Comparison of ENCODE assay signal across 29 mouse cellular contexts in genomic region chr1:88269539-88270309, GRCm38 (mm10). TPM values are rescaled to one million over a fixed set of nuclear protein-coding genes. Genes with fewer than 3 reads are reported as not detected.
DNase-seq lines count a peak whose midpoint lies in the region; ATAC-seq lines count a peak whose summit lies in the region.
"Had no signal": no experiment of that assay in that cellular context is flagged by ENCODE, and none has a peak within 500 bp of the region (broad histone marks: within the 10 kb centered on the region; RNA-seq: fewer than 3 reads in every experiment).

No protein-coding gene starts in this region.

- WGBS in hindbrain, embryonic 16.5 days: 89% methylated on average over 12 of the region's 12 CpGs

- peak; percentile 19 for DNase-seq in adrenal gland, adult 2 months
- DNase-seq in adrenal gland, adult (ENCODE audit: inconsistent age in 2 of 2, low spot score in 1 of 2): no peak
- DNase-seq in gastrocnemius, postnatal 10 days: peak; percentile 13
- DNase-seq in gastrocnemius, postnatal 14 days: no peak
- DNase-seq in ovary, postnatal 10 days (ENCODE audit: low spot score): peak; percentile 5
- no peak for DNase-seq in ovary, adult 18-20 months (ENCODE audit: low spot score)
- DNase-seq: cerebellum, adult 18-20 months; cerebellum, postnatal 25 days; kidney, adult 11 months; right cerebral cortex, postnatal 4 days; thymus, adult 2 months had no signal

- no peak overlapping the region for H3K27ac ChIP-seq in hindbrain, embryonic 16.5 days (ENCODE audit: low read depth, low read length)
- H3K27ac ChIP-seq: embryonic facial prominence, embryonic 12.5 days; forebrain, embryonic 12.5 days; heart, embryonic 10.5 days; hindbrain, embryonic 10.5 days; hindbrain, postnatal 0 days; limb, embryonic 13.5 days; liver, embryonic 15.5 days had no signal

- no peaks in the 10 kb centered on the region for H3K4me1 ChIP-seq in hindbrain, embryonic 16.5 days (ENCODE audit: control insufficient read depth, insufficient read depth, low read depth, low read length)
- H3K4me1 ChIP-seq: embryonic facial prominence, embryonic 12.5 days; forebrain, embryonic 12.5 days; hindbrain, embryonic 10.5 days; limb, embryonic 13.5 days had no signal

- peaks cover 70% of the 10 kb centered on the region for H3K36me3 ChIP-seq in hindbrain, embryonic 16.5 days (ENCODE audit: control insufficient read depth, insufficient read depth, low read length)

- H3K27me3 ChIP-seq in hindbrain, embryonic 16.5 days (replicated peaks; ENCODE audit: control insufficient read depth, insufficient read depth, low read length): no peaks in the 10 kb centered on the region
- H3K27me3 ChIP-seq: embryonic facial prominence, embryonic 12.5 days; forebrain, embryonic 12.5 days; limb, embryonic 13.5 days; liver, embryonic 15.5 days had no signal

- H3K9me3 ChIP-seq in hindbrain, embryonic 16.5 days (ENCODE audit: control insufficient read depth, low read length): no peaks in the 10 kb centered on the region
- H3K9me3 ChIP-seq: liver, embryonic 15.5 days had no signal

- H3K4me2 ChIP-seq in hindbrain, embryonic 16.5 days (ENCODE audit: low read length): no peak overlapping the region
- H3K4me2 ChIP-seq: embryonic facial prominence, embryonic 12.5 days; forebrain, embryonic 12.5 days; limb, embryonic 13.5 days; liver, embryonic 15.5 days; midbrain, embryonic 11.5 days had no signal

- no peak overlapping the region for H3K4me3 ChIP-seq in hindbrain, embryonic 16.5 days (ENCODE audit: low read length)
- H3K4me3 ChIP-seq: embryonic facial prominence, embryonic 12.5 days; forebrain, embryonic 12.5 days; heart, embryonic 10.5 days; hindbrain, embryonic 10.5 days; limb, embryonic 13.5 days; liver, embryonic 15.5 days had no signal

- intact Hi-C loops in gastrocnemius, postnatal 14 days (cut with DNase I; ENCODE audit: low total_unique reads): no loop called here

- no peak overlapping the region for H3K9ac ChIP-seq in hindbrain, embryonic 16.5 days (ENCODE audit: low read depth, low read length)
- H3K9ac ChIP-seq: embryonic facial prominence, embryonic 12.5 days; forebrain, embryonic 12.5 days; limb, embryonic 13.5 days; liver, embryonic 15.5 days had no signal

- peak; percentile 13; the same call in 1 of the 2 replicates for ATAC-seq in granulocyte monocyte progenitor cell, adult 5-6 weeks (replicated peaks; ENCODE audit: poor library complexity, severe bottlenecking)
- ATAC-seq in hindbrain, embryonic 16.5 days: no peak

RNA-seq across cellular contexts. Expression of gene Hjurp, which starts 7.7 kb away (rescaled TPM):
- 10 to 100 TPM; 24.7 to 25.5 TPM for total RNA-seq in adrenal gland, adult 2 months (2021)
- polyA plus RNA-seq in adrenal gland, adult 2 months (2012; rRNA removed): 13.6 and 17.5 TPM in 2 replicates
- total RNA-seq in gastrocnemius, postnatal 10 days (2021): 10 to 100 TPM; 29.0 to 47.9 TPM
- total RNA-seq in gastrocnemius, postnatal 14 days (2021): 10 to 100 TPM; 16.8 to 17.1 TPM
- total RNA-seq in granulocyte monocyte progenitor cell, adult 5-6 weeks (2014; fragmentation: Nextera tagmentation): 116 and 136 TPM in 2 replicates
- 142 and 147 TPM in 2 replicates for total RNA-seq in granulocyte monocyte progenitor cell, adult 5-6 weeks (2017)
- polyA plus RNA-seq in hindbrain, embryonic 16.5 days (2015; fragmentation: Nextera tagmentation; extraction: Ambion mirVana): 66.4 and 80.3 TPM in 2 replicates

RNA-seq across cellular contexts. Expression of gene Trpm8, which starts 7.7 kb away (rescaled TPM):
- total RNA-seq in adrenal gland, adult 2 months (2021): not detected
- polyA plus RNA-seq in adrenal gland, adult 2 months (2012; rRNA removed): not detected in 2 replicates
- not detected for total RNA-seq in gastrocnemius, postnatal 10 days (2021)
- total RNA-seq in gastrocnemius, postnatal 14 days (2021): not detected
- not detected in 2 replicates for total RNA-seq in granulocyte monocyte progenitor cell, adult 5-6 weeks (2014; fragmentation: Nextera tagmentation)
- not detected in 2 replicates for total RNA-seq in granulocyte monocyte progenitor cell, adult 5-6 weeks (2017)
- 0.10 and 0.14 TPM in 2 replicates for polyA plus RNA-seq in hindbrain, embryonic 16.5 days (2015; fragmentation: Nextera tagmentation; extraction: Ambion mirVana)
- total RNA-seq: gastrocnemius, adult 18-20 months had no signal
- polyA plus RNA-seq: embryonic facial prominence, embryonic 12.5 days; forebrain, embryonic 12.5 days; heart, embryonic 16.5 days; hindbrain, embryonic 10.5 days; kidney, embryonic 16.5 days; limb, embryonic 13.5 days; liver, embryonic 15.5 days; midbrain, embryonic 11.5 days; neural tube, embryonic 11.5 days; stomach, embryonic 14.5 days had no signal

RNA-seq across cellular contexts. Expression of gene Mroh2a, which starts 42.9 kb away (rescaled TPM):
- under 1 TPM in 1 of 2 experiments, not detected in 1; 0.10 TPM for total RNA-seq in adrenal gland, adult 2 months (2021)
- 0.03 and 0.17 TPM in 2 replicates for polyA plus RNA-seq in adrenal gland, adult 2 months (2012; rRNA removed)
- under 1 TPM in 1 of 2 experiments, not detected in 1; 0.34 TPM for total RNA-seq in gastrocnemius, postnatal 10 days (2021)
- total RNA-seq in gastrocnemius, postnatal 14 days (2021): not detected
- 0.34 TPM in 1 of 2 replicates, not detected in the other for total RNA-seq in granulocyte monocyte progenitor cell, adult 5-6 weeks (2014; fragmentation: Nextera tagmentation)
- total RNA-seq in granulocyte monocyte progenitor cell, adult 5-6 weeks (2017): 0.10 and 0.13 TPM in 2 replicates
- 0.45 and 0.54 TPM in 2 replicates for polyA plus RNA-seq in hindbrain, embryonic 16.5 days (2015; fragmentation: Nextera tagmentation; extraction: Ambion mirVana)
- total RNA-seq: gastrocnemius, adult 18-20 months had no signal

RNA-seq across cellular contexts. Expression of gene Ugt1a1, which starts 58.0 kb away (rescaled TPM):
- 10 to 100 TPM in 1 of 2 experiments, not detected in 1; 53.5 TPM for total RNA-seq in adrenal gland, adult 2 months (2021)
- polyA plus RNA-seq in adrenal gland, adult 2 months (2012; rRNA removed): 4.0 and 9.7 TPM in 2 replicates
- not detected for total RNA-seq in gastrocnemius, postnatal 10 days (2021)
- under 1 TPM in 1 of 2 experiments, not detected in 1; 0.12 TPM for total RNA-seq in gastrocnemius, postnatal 14 days (2021)
- total RNA-seq in granulocyte monocyte progenitor cell, adult 5-6 weeks (2014; fragmentation: Nextera tagmentation): 0.83 and 1.2 TPM in 2 replicates
- total RNA-seq in granulocyte monocyte progenitor cell, adult 5-6 weeks (2017): 0.72 TPM in 1 of 2 replicates, not detected in the other
- polyA plus RNA-seq in hindbrain, embryonic 16.5 days (2015; fragmentation: Nextera tagmentation; extraction: Ambion mirVana): not detected in 2 replicates
- total RNA-seq: left cerebral cortex, adult 18-20 months; left cerebral cortex, postnatal 25 days had no signal
- polyA plus RNA-seq: embryonic facial prominence, embryonic 12.5 days; forebrain, embryonic 12.5 days; heart, embryonic 10.5 days; hindbrain, embryonic 10.5 days; lung, embryonic 16.5 days; midbrain, embryonic 11.5 days; neural tube, embryonic 11.5 days had no signal

Comparison
In these comparisons a context has a peak if more than half of its experiments do, and no peak if none do; other contexts are left out.
1. DNase-seq: peak in adrenal gland, adult 2 months (single experiment), gastrocnemius, postnatal 10 days (single experiment) and ovary, postnatal 10 days (single experiment); none in adrenal gland, adult (0 of 2), gastrocnemius, postnatal 14 days (single experiment) and ovary, adult 18-20 months (single experiment).